Mouse (Mus musculus) testis, adult 2 months (tissue): ENCODE measurements around the gene Atn1. TPM values are rescaled to one million over a fixed set of nuclear protein-coding genes. Genes with fewer than 3 reads are reported as not detected.

ENCODE experiments used
- H3K27ac ChIP-seq: fragments of 200-500 bp; 2 replicates; pipeline ENCODE4 v1.5.1; 2012; ENCODE audit warnings: low read depth, low read length; ENCODE audit not compliant: control insufficient read depth, insufficient read depth
- H3K27me3 ChIP-seq: fragments of 200-500 bp; 2 replicates; pipeline ENCODE4 v1.6.1; 2012; ENCODE audit warnings: mild to moderate bottlenecking, low read length, moderate library complexity; ENCODE audit not compliant: control insufficient read depth, insufficient read depth
- H3K36me3 ChIP-seq: fragments of 200-500 bp; 2 replicates; pipeline ENCODE4 v1.6.1; 2012; ENCODE audit warnings: mild to moderate bottlenecking, low read length; ENCODE audit not compliant: control insufficient read depth, insufficient read depth
- H3K4me1 ChIP-seq: fragments of 200-500 bp; 2 replicates; pipeline ENCODE4 v1.6.1; 2012; ENCODE audit warnings: low read length; ENCODE audit not compliant: control insufficient read depth, insufficient read depth
- H3K4me3 ChIP-seq: fragments of 200-500 bp; 2 replicates; pipeline ENCODE4 v1.5.1; 2012; ENCODE audit warnings: low read depth, mild to moderate bottlenecking, low read length, moderate library complexity, mixed read lengths; ENCODE audit not compliant: control insufficient read depth
- CTCF ChIP-seq: fragments of 200-500 bp; IDR thresholded peaks from 2 replicates; pipeline ENCODE4 v1.5.1; 2012; ENCODE audit warnings: low read depth, mild to moderate bottlenecking, inconsistent platforms, low read length, moderate library complexity; ENCODE audit not compliant: control insufficient read depth, insufficient read depth, insufficient replicate concordance
- POLR2A ChIP-seq: fragments of 200-500 bp; IDR thresholded peaks from 2 replicates; pipeline ENCODE4 v1.6.1; 2012; ENCODE audit warnings: low read depth, mild to moderate bottlenecking, inconsistent platforms, low read length, moderate library complexity; ENCODE audit not compliant: control insufficient read depth
- polyA plus RNA-seq: library from polyadenylated mRNA; depleted of rRNA; stranded (reverse); fragments of >200 nt; gene quantifications from 2 replicates; pipeline ENCODE4 v1.2.3, GENCODE M21; 2012

Atn1 gene
- polyA plus RNA-seq, 1 experiment: 76.1 TPM

GRCm38 (mm10) chr6:124729850-124730705 is 26.2 kb downstream of the Atn1 start:
- Histone ChIP-seq H3K27me3 (no peaks in the 10 kb centered on the region), H3K27ac (no peak overlapping the region), H3K36me3 (no peaks in the 10 kb centered on the region), H3K4me3 (no peak overlapping the region), H3K4me1 (no peaks in the 10 kb centered on the region)
- no peak for TF ChIP-seq CTCF

GRCm38 (mm10) chr6:124728621-124729020 is 27.7 kb downstream of the Atn1 start:
- TF ChIP-seq CTCF (no peak), POLR2A (no peak)
- no peaks in the 10 kb centered on the region for H3K27me3 ChIP-seq
- H3K4me1 ChIP-seq: no peaks in the 10 kb centered on the region
- H3K36me3 ChIP-seq: no peaks in the 10 kb centered on the region
- no peak overlapping the region for H3K27ac ChIP-seq
- H3K4me3 ChIP-seq: no peak overlapping the region

- Histone ChIP-seq H3K27me3 (no peaks in the 10 kb centered on the region), H3K27ac (no peak overlapping the region), H3K4me1 (no peaks in the 10 kb centered on the region), H3K36me3 (no peaks in the 10 kb centered on the region), H3K4me3 (no peak overlapping the region)
- TF ChIP-seq POLR2A (no peak), CTCF (no peak)
These were observed 31.9 kb downstream of the Atn1 start for GRCm38 (mm10) chr6:124724472-124724871.

- TF ChIP-seq CTCF (no peak), POLR2A (no peak)
- Histone ChIP-seq H3K36me3 (no peaks in the 10 kb centered on the region), H3K4me1 (peaks cover 3% of the 10 kb centered on the region), H3K27me3 (no peaks in the 10 kb centered on the region), H3K27ac (no peak overlapping the region), H3K4me3 (no peak overlapping the region)
These were observed 32.8 kb downstream of the Atn1 start for GRCm38 (mm10) chr6:124723541-124723940.

- TF ChIP-seq POLR2A (no peak), CTCF (no peak)
- Histone ChIP-seq H3K27me3 (no peaks in the 10 kb centered on the region), H3K4me3 (no peak overlapping the region), H3K36me3 (no peaks in the 10 kb centered on the region), H3K4me1 (peaks cover 7% of the 10 kb centered on the region), H3K27ac (no peak overlapping the region)
These were observed 33.3 kb downstream of the Atn1 start for GRCm38 (mm10) chr6:124722876-124723473.

- Histone ChIP-seq H3K4me3 (no peak overlapping the region), H3K27me3 (no peaks in the 10 kb centered on the region), H3K4me1 (peaks cover 10% of the 10 kb centered on the region), H3K36me3 (no peaks in the 10 kb centered on the region), H3K27ac (no peak overlapping the region)
- TF ChIP-seq CTCF (no peak), POLR2A (no peak)
These were observed 35.4 kb downstream of the Atn1 start for GRCm38 (mm10) chr6:124720904-124721303.

- no peak for TF ChIP-seq POLR2A
- TF ChIP-seq CTCF: no peak
- H3K27me3 ChIP-seq: no peaks in the 10 kb centered on the region
- H3K27ac ChIP-seq: no peak overlapping the region
- H3K4me3 ChIP-seq: no peak overlapping the region
- peaks cover 10% of the 10 kb centered on the region for H3K4me1 ChIP-seq
- H3K36me3 ChIP-seq: no peaks in the 10 kb centered on the region
These were observed 36.9 kb downstream of the Atn1 start for GRCm38 (mm10) chr6:124719354-124719978.
